Mouse (Mus musculus): ENCODE measurements around the gene Qtrt1. TPM values are rescaled to one million over a fixed set of nuclear protein-coding genes. Genes with fewer than 3 reads are reported as not detected.

Qtrt1 gene
- total and polyA plus RNA-seq, 3 experiments = 8.3 to 20.8 (median 8.5) TPM

DNA sequence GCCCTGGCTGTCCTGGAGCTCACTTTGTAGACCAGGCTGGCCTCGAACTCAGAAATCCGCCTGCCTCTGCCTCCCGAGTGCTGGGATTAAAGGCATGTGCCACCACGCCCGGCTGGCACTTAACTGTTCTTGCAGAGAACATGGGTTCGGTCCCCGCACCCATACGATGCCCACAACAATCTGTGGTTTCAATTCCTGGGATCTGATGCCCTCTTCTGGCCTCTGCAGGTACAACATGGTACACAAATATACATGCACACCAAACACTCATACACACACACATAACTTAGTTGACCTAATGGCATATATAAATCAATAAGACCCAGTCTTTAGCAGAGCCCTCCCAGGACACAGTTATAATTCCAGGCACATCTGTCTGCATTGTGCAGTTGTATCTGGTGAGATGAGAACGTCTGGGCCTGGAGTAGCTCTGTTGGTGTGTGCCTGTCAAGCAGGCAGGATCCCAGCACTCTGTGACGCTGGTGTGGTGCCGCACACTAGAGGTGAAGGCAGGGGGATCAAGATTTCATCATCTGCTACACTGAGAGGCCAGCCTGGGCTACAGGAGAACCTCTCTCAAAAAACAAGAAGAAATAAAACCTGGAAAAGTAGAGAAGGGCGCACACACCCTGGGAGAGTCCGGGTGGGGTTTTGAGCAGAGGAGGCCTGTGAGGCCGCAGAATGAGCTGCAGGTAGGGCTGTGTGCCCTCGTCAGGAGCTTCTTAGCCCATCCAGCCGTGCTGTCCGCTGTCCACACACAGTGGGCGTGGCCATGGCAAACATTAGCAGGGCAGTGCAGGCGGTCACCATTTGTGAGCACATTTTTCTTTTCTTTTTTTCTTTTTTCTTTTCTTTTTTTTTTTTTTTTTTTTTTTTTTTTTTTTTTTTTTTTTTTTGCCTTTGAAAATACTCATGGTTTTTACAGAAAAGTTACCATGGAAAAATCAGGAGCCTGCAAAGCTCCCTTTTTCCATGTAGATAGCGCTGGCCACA, 57.7 kb downstream of the Qtrt1 start:
- intact Hi-C loops (cut with DNase I) = loop anchor here (2.0 to 5.0 kb wide), 2 partner anchors 103 to 157 kb away; partner anchors contain the start of genes Ap1m2 and Ilf3
- H3K36me3 ChIP-seq (ENCODE audit: control insufficient read depth, insufficient read depth, low read length) = no peaks in the 10 kb centered on the region
- no peak overlapping the region for H3K27ac ChIP-seq
- no peaks in the 10 kb centered on the region for H3K27me3 ChIP-seq (ENCODE audit: control insufficient read depth, insufficient read depth, low read length)
- no peak overlapping the region for H3K4me3 ChIP-seq
- H3K9ac ChIP-seq (ENCODE audit: low read depth, low read length) = no peak overlapping the region
- WGBS = 91% methylated on average over 20 of the region's 20 CpGs
- H3K79me2 ChIP-seq (replicated peaks; ENCODE audit: control insufficient read depth, insufficient read depth, low read length) = no peaks in the 10 kb centered on the region
- no peaks in the 10 kb centered on the region for H3K4me1 ChIP-seq (ENCODE audit: control insufficient read depth, insufficient read depth, low read length)
- peak; percentile 49 to 69 for DNase-seq
- TF ChIP-seq POLR2A (IDR thresholded peaks at IDR 0.05; ENCODE audit: insufficient read depth, low read depth, low read length) = no peak
- 0 out of 2 replicates have a peak, but pooled peaks have one; percentile 22 for TF ChIP-seq EP300 (IDR thresholded peaks at IDR 0.05; ENCODE audit: insufficient read depth, low read depth, low read length)
- peak; percentile 81 for TF ChIP-seq CTCF (IDR thresholded peaks at IDR 0.05)

Other genes starting within 250 kb of the Qtrt1 start
- gene Pde4a, start 246.1 kb upstream of the Qtrt1 start, total RNA-seq (2021) = 10 to 100 TPM; 58.9 to 60.0 TPM
- 57.2 and 68.9 TPM in 2 replicates for gene Pde4a, start 246.1 kb upstream of the Qtrt1 start, polyA plus RNA-seq (2012; rRNA removed)
- 10 to 100 TPM; 37.6 to 47.2 TPM for gene Keap1, start 172.5 kb upstream of the Qtrt1 start, total RNA-seq (2021)
- 40.4 and 46.0 TPM in 2 replicates for gene Keap1, start 172.5 kb upstream of the Qtrt1 start, polyA plus RNA-seq (2012; rRNA removed)
- gene S1pr5, start 163.4 kb upstream of the Qtrt1 start, total RNA-seq (2021) = 1 to 10 TPM; 1.2 to 1.3 TPM
- gene S1pr5, start 163.4 kb upstream of the Qtrt1 start, polyA plus RNA-seq (2012; rRNA removed) = 0.73 and 1.5 TPM in 2 replicates
- gene Atg4d, start 146.5 kb upstream of the Qtrt1 start, total RNA-seq (2021) = 100 to 1,000 TPM in 1 of 2 experiments, 10 to 100 TPM in 1; 88.7 to 100 TPM
- gene Atg4d, start 146.5 kb upstream of the Qtrt1 start, polyA plus RNA-seq (2012; rRNA removed) = 60.8 and 72.6 TPM in 2 replicates
- gene Kri1, start 123.9 kb upstream of the Qtrt1 start, total RNA-seq (2021) = 10 to 100 TPM; 16.3 to 16.8 TPM
- gene Kri1, start 123.9 kb upstream of the Qtrt1 start, polyA plus RNA-seq (2012; rRNA removed) = 10.5 and 12.8 TPM in 2 replicates
- gene Cdkn2d, start 120.4 kb upstream of the Qtrt1 start, total RNA-seq (2021) = 10 to 100 TPM; 11.3 to 15.0 TPM
- gene Cdkn2d, start 120.4 kb upstream of the Qtrt1 start, polyA plus RNA-seq (2012; rRNA removed) = 25.0 and 32.9 TPM in 2 replicates
- gene Ap1m2, start 99.5 kb upstream of the Qtrt1 start, total RNA-seq (2021) = not detected
- 1.0 TPM in 1 of 2 replicates, not detected in the other for gene Ap1m2, start 99.5 kb upstream of the Qtrt1 start, polyA plus RNA-seq (2012; rRNA removed)
- 10 to 100 TPM; 77.0 to 89.5 TPM for gene Slc44a2, start 91.1 kb upstream of the Qtrt1 start, total RNA-seq (2021)
- gene Slc44a2, start 91.1 kb upstream of the Qtrt1 start, polyA plus RNA-seq (2012; rRNA removed) = 86.8 and 148 TPM in 2 replicates
- 10 to 100 TPM; 27.7 to 29.0 TPM for gene Ilf3, start 44.0 kb upstream of the Qtrt1 start, total RNA-seq (2021)
- gene Ilf3, start 44.0 kb upstream of the Qtrt1 start, polyA plus RNA-seq (2012; rRNA removed) = 22.6 and 29.0 TPM in 2 replicates
- gene Dnm2, start 13.1 kb downstream of the Qtrt1 start, total RNA-seq (2021) = 10 to 100 TPM; 63.9 to 64.8 TPM
- gene Dnm2, start 13.1 kb downstream of the Qtrt1 start, polyA plus RNA-seq (2012; rRNA removed) = 52.1 and 68.2 TPM in 2 replicates
- gene Tmed1, start 98.4 kb downstream of the Qtrt1 start, total RNA-seq (2021) = 10 to 100 TPM; 40.9 to 47.2 TPM
- gene Tmed1, start 98.4 kb downstream of the Qtrt1 start, polyA plus RNA-seq (2012; rRNA removed) = 48.1 and 58.9 TPM in 2 replicates
- 1 to 10 TPM; 1.4 to 2.4 TPM for gene AB124611, start 114.3 kb downstream of the Qtrt1 start, total RNA-seq (2021)
- gene AB124611, start 114.3 kb downstream of the Qtrt1 start, polyA plus RNA-seq (2012; rRNA removed) = 1.5 TPM in 2 replicates
- 10 to 100 TPM; 61.5 to 66.5 TPM for gene Carm1, start 135.1 kb downstream of the Qtrt1 start, total RNA-seq (2021)
- 65.4 and 77.6 TPM in 2 replicates for gene Carm1, start 135.1 kb downstream of the Qtrt1 start, polyA plus RNA-seq (2012; rRNA removed)
- 10 to 100 TPM; 55.2 to 63.8 TPM for gene Timm29, start 180.9 kb downstream of the Qtrt1 start, total RNA-seq (2021)
- gene Timm29, start 180.9 kb downstream of the Qtrt1 start, polyA plus RNA-seq (2012; rRNA removed) = 35.2 and 58.6 TPM in 2 replicates
- gene Yipf2, start 181.0 kb downstream of the Qtrt1 start, total RNA-seq (2021) = 1 to 10 TPM; 6.4 to 8.0 TPM
- gene Yipf2, start 181.0 kb downstream of the Qtrt1 start, polyA plus RNA-seq (2012; rRNA removed) = 11.2 and 12.5 TPM in 2 replicates
- 10 to 100 TPM; 43.5 to 47.0 TPM for gene Smarca4, start 204.3 kb downstream of the Qtrt1 start, total RNA-seq (2021)
- 21.5 and 26.5 TPM in 2 replicates for gene Smarca4, start 204.3 kb downstream of the Qtrt1 start, polyA plus RNA-seq (2012; rRNA removed)